Mouse (Mus musculus) gastrocnemius, adult 2 months (tissue): ENCODE results near the gene Dlk1. TPM values are rescaled to one million over a fixed set of nuclear protein-coding genes. Genes with fewer than 3 reads are reported as not detected.

Source experiments
- DNase-seq: peaks from one replicate; pipeline ENCODE4 v3.0.0; 2022
- H3K27ac ChIP-seq: fragments of 200-600 bp; 2 replicates; pipeline ENCODE4 v1.8.1; 2022; ENCODE audit warnings: mild to moderate bottlenecking
- H3K4me3 ChIP-seq: fragments of 200-600 bp; 2 replicates; pipeline ENCODE4 v1.8.1; 2022; ENCODE audit warnings: mild to moderate bottlenecking, moderate library complexity
- CTCF ChIP-seq: fragments of 200-600 bp; IDR thresholded peaks from 2 replicates; pipeline ENCODE4 v1.8.1; 2022; ENCODE audit warnings: antibody characterized with exemption, mild to moderate bottlenecking, moderate library complexity
- intact Hi-C: fragments of 180-260 bp; cut with DNase I; formaldehyde crosslinking; loops from one replicate; pipeline ENCODE4 v1.15.1; 2025
- total RNA-seq, 2 experiments: library from RNA; stranded (reverse); gene quantifications; 2 replicates each; pipeline ENCODE4 v1.2.3; 2021

Gene Dlk1
- total RNA-seq, 2 experiments from 2014 or later, result 0.45 to 1.7 TPM

DNA sequence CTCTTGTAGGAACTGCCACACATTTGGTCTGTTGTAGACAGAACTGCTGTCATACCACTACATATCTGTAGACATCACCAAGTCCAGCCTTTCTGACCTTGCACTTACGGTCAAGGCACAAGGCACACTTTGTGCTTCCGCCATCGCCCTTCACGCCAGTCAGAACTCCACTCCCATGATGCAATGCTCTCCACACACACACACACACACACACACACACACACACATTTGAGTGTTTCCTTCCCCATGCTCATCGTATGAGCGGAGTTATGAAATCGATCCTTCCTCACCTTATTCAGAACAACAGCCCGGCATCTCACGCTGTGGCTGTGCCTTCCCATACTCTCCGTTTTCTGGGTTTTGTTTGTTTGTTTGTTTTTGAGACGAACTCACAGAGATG, 55.1 kb downstream of the Dlk1 start:
- intact Hi-C loops, result no loop called here
- H3K4me3 ChIP-seq, result no peak overlapping the region
- TF ChIP-seq CTCF, result no peak
- no peak for DNase-seq
- no peak overlapping the region for H3K27ac ChIP-seq

DNA sequence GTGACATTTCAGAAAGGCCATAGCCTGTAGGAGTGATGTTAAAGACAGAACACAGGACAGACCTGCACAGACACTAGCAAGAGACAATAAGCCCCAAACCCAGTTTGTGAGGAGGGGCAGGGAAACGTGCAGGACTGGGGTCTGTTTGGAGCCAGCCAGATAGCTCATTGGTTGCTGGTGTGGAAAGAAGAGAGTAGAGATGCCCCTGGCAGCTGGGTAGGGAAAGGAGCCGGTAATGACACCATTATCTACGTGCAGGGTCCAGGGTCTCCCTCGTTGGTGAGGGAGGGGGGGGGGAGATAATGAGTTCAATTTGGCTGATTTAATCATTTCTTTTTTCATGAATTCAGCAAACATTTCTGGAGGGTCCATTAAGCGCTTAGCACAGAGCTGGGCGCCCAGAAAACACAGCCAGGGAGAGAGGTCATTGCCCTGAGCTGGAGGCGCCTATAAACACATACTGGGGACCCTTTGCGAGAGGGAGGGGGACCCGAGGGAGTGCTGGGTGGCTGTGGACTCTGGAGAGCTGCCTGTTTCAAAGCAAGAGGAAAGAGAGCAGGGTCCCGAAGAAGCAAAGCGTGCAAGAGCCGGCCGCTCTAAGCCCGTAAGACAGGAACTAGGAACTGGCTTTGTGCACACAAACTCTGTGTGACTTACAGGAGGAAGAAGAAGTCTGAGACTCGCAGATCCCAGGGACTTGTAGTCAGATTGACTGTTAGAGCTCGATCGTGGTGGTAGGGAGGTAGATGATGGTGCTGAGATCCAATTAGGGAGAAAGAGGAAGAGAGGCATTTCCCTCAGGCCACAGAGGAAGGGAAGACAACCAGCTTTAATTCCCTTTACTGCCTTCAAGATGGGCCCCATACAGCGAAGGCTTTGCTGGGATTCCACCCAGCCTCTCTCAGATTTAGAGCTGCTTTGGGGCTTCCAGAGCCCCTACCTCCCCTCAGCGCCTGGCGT, 56.2 kb downstream of the Dlk1 start:
- intact Hi-C loops, result no loop called here
- no peak for TF ChIP-seq CTCF
- peak; percentile 8 for DNase-seq
- Histone ChIP-seq H3K27ac (no peak overlapping the region), H3K4me3 (no peak overlapping the region)

DNA sequence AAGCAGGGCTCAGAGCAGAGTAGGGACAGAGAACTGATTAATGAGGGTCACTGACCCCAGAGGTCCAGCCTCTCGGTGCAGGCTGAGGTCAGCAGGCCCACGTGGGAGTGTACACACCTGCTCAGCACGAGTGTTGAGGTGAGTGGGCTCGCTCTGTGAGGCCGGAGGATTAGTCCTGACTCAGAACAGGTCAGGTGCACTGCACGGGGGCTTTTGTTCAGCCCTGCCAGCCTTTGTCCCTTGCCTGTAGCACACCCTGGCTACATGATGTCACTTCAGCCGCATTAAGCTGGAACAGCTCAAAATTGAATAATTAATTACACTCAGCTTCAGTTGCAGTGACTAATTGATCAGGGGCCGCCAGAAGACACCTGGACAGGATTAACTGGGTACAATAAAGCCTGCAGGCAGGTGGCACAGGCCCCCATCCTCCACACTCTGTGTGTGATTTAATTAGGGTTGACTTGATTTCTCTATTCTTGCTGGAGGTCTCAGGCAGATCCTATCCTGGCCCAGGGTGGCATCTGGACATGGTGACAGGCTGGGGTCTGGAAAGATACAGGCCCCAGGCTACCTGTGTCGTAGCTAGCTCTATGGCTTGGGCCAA, 57.0 kb downstream of the Dlk1 start:
- H3K27ac ChIP-seq, result no peak overlapping the region
- DNase-seq, result peak; percentile 9
- H3K4me3 ChIP-seq, result no peak overlapping the region
- intact Hi-C loops, result no loop called here
- no peak for TF ChIP-seq CTCF

DNA sequence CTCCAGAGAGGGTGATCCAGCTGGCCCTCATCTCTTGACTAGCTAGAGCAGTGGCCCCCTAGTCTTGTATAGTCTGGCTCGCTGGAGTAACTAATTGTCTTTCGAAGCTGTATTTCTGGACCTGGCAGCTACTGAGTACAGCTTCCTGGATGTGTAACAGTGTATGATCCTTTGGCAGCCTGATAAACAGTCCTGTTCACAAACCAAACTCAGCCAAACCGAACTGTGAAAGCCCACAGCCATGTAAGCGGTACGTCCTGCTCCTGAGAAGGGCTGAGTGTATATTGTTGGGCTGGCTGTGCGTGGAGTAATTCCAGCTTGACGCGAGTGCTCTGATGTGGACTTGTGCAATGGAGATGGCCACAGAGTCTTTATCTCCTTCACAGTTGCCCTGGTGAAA, 57.6 kb downstream of the Dlk1 start:
- Histone ChIP-seq H3K27ac (no peak overlapping the region), H3K4me3 (no peak overlapping the region)
- peak; percentile 3 for DNase-seq
- TF ChIP-seq CTCF, result no peak
- intact Hi-C loops, result no loop called here

DNA sequence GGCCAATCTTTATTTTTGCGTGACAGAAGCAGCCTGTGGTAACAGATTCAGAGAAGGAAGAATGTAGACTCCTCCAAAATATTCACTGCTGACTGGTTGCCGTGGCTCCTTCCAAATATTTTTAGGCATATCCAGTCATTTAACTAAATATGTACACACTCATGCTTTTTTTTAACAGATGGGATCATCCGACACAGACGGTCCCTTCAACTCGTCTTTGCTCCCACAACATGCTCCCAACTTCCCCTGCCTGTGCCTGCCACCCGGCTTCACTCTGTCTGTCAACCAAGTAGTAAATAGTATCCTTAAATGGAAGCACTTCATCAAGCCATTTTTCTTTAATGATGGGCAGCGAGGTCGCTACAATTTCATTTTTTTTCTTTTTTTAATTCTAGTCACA, 58.8 kb downstream of the Dlk1 start:
- no peak for DNase-seq
- TF ChIP-seq CTCF, result no peak
- no peak overlapping the region for H3K4me3 ChIP-seq
- H3K27ac ChIP-seq, result no peak overlapping the region
- intact Hi-C loops, result no loop called here

DNA sequence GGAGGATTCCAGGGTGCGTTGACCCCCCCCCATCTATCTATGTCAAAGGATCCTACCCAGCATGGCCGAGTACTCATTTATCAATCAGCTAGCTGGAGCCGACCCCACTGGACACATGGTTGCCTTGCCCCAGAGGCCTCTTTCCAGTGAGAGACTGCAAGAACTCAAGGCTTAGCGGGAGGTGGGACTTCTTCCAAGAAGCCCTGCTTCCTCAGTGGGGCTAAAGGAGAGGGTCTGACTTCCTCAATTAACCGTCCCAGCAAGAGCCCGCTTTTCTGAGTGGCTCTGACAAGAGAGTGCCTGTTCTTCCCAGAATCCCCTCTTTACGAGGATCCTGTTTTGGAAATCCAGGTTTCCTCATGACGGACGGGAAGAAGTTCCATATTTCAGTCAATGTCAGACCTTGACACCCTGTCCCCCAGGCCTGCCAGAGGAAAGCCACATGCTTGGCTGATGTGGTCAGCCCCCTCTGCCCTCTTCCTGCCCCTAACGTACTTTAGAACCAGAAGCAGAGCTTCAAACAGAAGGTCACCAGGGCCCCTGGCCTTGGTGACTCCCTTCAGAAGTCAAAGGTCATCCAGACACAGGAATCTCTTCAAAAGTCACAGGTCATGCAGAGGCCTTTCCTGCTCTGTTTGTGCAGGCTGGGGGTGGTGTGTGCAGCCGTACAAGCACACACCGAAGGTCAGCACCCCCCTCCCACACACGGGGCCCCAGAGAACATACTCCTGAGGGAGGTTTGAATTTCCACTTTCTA, 59.7 kb downstream of the Dlk1 start:
- Histone ChIP-seq H3K4me3 (no peak overlapping the region), H3K27ac (no peak overlapping the region)
- intact Hi-C loops, result no loop called here
- TF ChIP-seq CTCF, result no peak
- no peak for DNase-seq

Other genes starting within 250 kb of the Dlk1 start
- not detected for gene Rtl1, start 147.5 kb downstream of the Dlk1 start, total RNA-seq